In the genomic region with DNA sequence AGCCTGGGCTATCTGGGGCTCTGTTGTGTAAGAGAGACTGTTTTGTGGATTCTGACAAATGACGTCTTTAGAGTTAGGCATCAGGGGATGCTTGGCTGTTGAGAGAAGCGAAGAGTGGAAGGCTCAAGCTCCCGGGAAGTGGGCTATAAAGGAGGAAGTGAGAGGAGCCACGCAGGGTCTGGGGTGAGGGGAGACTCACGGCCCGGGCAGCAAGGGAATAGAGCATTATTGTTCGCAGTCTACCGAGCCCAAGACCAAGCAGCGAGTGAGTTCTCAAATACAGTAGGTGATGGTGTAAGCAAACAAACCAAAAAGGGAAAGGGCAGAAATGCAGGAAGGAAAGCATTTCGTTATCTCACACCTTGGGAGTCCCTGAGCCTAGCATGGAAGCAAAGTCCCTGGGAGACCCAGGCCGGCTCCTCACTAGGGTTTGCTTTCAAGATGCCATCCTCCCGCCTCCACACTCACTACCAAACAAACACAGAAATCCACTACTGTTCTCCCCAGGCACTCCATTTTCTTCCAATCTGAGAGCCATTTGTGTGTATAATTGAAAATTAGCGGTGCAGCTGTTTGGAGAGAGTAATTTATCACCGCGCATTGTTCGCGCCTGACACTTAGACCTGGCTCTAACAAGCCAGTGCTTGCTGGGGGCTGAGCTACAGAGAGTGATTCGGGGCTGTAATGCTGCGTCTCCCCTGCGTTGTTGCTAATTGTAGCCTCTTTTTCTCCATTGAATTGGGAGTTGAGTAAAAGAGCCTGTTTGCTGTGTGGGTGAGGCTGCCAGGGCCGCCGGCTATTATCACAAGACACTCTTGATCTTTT, we compare ENCODE assay signal across 8 mouse cellular contexts.
DNase-seq lines count a peak whose midpoint lies in the region; ATAC-seq and TF ChIP-seq lines count a peak whose summit lies in the region.

No protein-coding gene starts in this region.

- peak overlapping the region; percentile 39 for H3K4me2 ChIP-seq in kidney, postnatal 0 days (ENCODE audit: low read length)
- H3K4me2 ChIP-seq in hindbrain, embryonic 11.5 days (replicated peaks; ENCODE audit: low read depth, low read length): 0 out of 2 replicates have a peak overlapping the region, but pooled peaks have one; percentile 6
- peak overlapping the region; percentile 55 for H3K4me2 ChIP-seq in neural tube, embryonic 15.5 days

- H3K9ac ChIP-seq in kidney, postnatal 0 days (ENCODE audit: low read depth, low read length): no peak overlapping the region
- no peak overlapping the region for H3K9ac ChIP-seq in hindbrain, embryonic 11.5 days (ENCODE audit: low read depth, low read length)
- peak overlapping the region; percentile 31; the same call in 1 of the 2 replicates for H3K9ac ChIP-seq in neural tube, embryonic 15.5 days (replicated peaks)

- no peak for TF ChIP-seq CTCF in kidney, postnatal 0 days (IDR thresholded peaks at IDR 0.05; ENCODE audit: low read depth)

- peak; percentile 5 for DNase-seq in kidney, postnatal 0 days (ENCODE audit: low spot score)
- no peak for DNase-seq in kidney, adult 18-20 months
- peak; percentile 39 for DNase-seq in embryo, embryonic 9.5 days (ENCODE audit: extremely low spot score)
- DNase-seq in hindbrain, embryonic 11.5 days (ENCODE audit: low spot score): peak; percentile 74
- DNase-seq in B cell, adult 2 months: no peak
- DNase-seq in kidney, adult 8-10 months: no peak
- no peak for DNase-seq in yolk sac, embryonic 10.5 days (ENCODE audit: low spot score)

- no peaks in the 10 kb centered on the region for H3K36me3 ChIP-seq in kidney, postnatal 0 days (ENCODE audit: insufficient read depth, low read length)
- no peaks in the 10 kb centered on the region for H3K36me3 ChIP-seq in hindbrain, embryonic 11.5 days (ENCODE audit: control insufficient read depth, insufficient read depth, low read length)
- H3K36me3 ChIP-seq in neural tube, embryonic 15.5 days: no peaks in the 10 kb centered on the region

- no peak for ATAC-seq in kidney, postnatal 0 days (replicated peaks; ENCODE audit: low FRiP score, low read depth)
- ATAC-seq in hindbrain, embryonic 11.5 days (ENCODE audit: low FRiP score): peak; percentile 92
- ATAC-seq in neural tube, embryonic 15.5 days (ENCODE audit: low FRiP score): peak; percentile 89

- H3K27ac ChIP-seq in kidney, postnatal 0 days: no peak overlapping the region
- peak overlapping the region; percentile 60 for H3K27ac ChIP-seq in hindbrain, embryonic 11.5 days (ENCODE audit: low read depth, low read length)
- peak overlapping the region; percentile 71 for H3K27ac ChIP-seq in neural tube, embryonic 15.5 days (replicated peaks)

- no peaks in the 10 kb centered on the region for H3K4me1 ChIP-seq in kidney, postnatal 0 days (replicated peaks; ENCODE audit: insufficient read depth, low read length)
- no peaks in the 10 kb centered on the region for H3K4me1 ChIP-seq in hindbrain, embryonic 11.5 days (replicated peaks; ENCODE audit: control insufficient read depth, insufficient read depth, low read length)
- peaks cover 30% of the 10 kb centered on the region for H3K4me1 ChIP-seq in neural tube, embryonic 15.5 days

- 28% methylated on average over 22 of the region's 22 CpGs for whole genome bisulfite sequencing in kidney, postnatal 0 days
- WGBS in hindbrain, embryonic 11.5 days: 36% methylated on average over 22 of the region's 22 CpGs
- 10% methylated on average over 22 of the region's 22 CpGs for WGBS in neural tube, embryonic 15.5 days

- H3K27me3 ChIP-seq in kidney, postnatal 0 days (ENCODE audit: insufficient read depth, low read length): no peaks in the 10 kb centered on the region
- H3K27me3 ChIP-seq in hindbrain, embryonic 11.5 days (ENCODE audit: control insufficient read depth, insufficient read depth, low read length): peaks cover 23% of the 10 kb centered on the region; the same call in 1 of the 2 replicates
- H3K27me3 ChIP-seq in neural tube, embryonic 15.5 days (replicated peaks): peaks cover 56% of the 10 kb centered on the region

- no peaks in the 10 kb centered on the region for H3K9me3 ChIP-seq in kidney, postnatal 0 days (replicated peaks; ENCODE audit: low read length)
- H3K9me3 ChIP-seq in hindbrain, embryonic 11.5 days (ENCODE audit: control insufficient read depth, low read length): no peaks in the 10 kb centered on the region
- no peaks in the 10 kb centered on the region for H3K9me3 ChIP-seq in neural tube, embryonic 15.5 days (replicated peaks)

- H3K4me3 ChIP-seq in kidney, postnatal 0 days (replicated peaks; ENCODE audit: low read depth, low read length): no peak overlapping the region
- H3K4me3 ChIP-seq in hindbrain, embryonic 11.5 days (ENCODE audit: low read depth, low read length): no peak overlapping the region
- H3K4me3 ChIP-seq in neural tube, embryonic 15.5 days (replicated peaks): peak overlapping the region; percentile 17

Comparison
In these comparisons a context has a peak if more than half of its experiments do, and no peak if none do; other contexts are left out.
1. DNase-seq: peak in kidney, postnatal 0 days (single experiment), embryo, embryonic 9.5 days (single experiment) and hindbrain, embryonic 11.5 days (single experiment); none in kidney, adult 18-20 months (single experiment), B cell, adult 2 months (0 of 2), kidney, adult 8-10 months (0 of 2) and yolk sac, embryonic 10.5 days (single experiment).
2. Peak in every context shown above with its lines, with median percentiles within 50 percentile points of each other: H3K4me2 ChIP-seq.